Mouse (Mus musculus) T-helper 2 cell (primary cell): ENCODE measurements at regions not wholly inside any gene's neighbourhood (a gene's known extent, or its start where the extent isn't known, plus 50 kb on each side); places are given as distances from the start of the nearest gene placed in this dataset.

Source experiments
- in situ Hi-C: fragments of 300-600 bp; cut with MboI, MseI; formaldehyde crosslinking; loops from one replicate; pipeline ENCODE4 v1.15.1; 2025; ENCODE audit warnings: high pct_unique_total_duplicates

GRCm38 (mm10) chr3:35101951-35102350 lies 451.7 kb downstream of the Sox2 start:
- in situ Hi-C loops: loop anchor here (10.0 kb wide), 1 partner anchor 467 kb away; no protein-coding TSS in a partner anchor

GRCm38 (mm10) chr3:35102715-35103591 lies 452.7 kb downstream of the Sox2 start:
- in situ Hi-C loops: loop anchor here (10.0 kb wide), 1 partner anchor 468 kb away; no protein-coding TSS in a partner anchor

- in situ Hi-C loops: loop anchor here (10.0 kb wide), 1 partner anchor 470 kb away; no protein-coding TSS in a partner anchor
Measured at GRCm38 (mm10) chr3:35104884-35105283, 454.7 kb downstream of the Sox2 start.

- in situ Hi-C loops: loop anchor here (10.0 kb wide), 1 partner anchor 471 kb away; no protein-coding TSS in a partner anchor
Measured at GRCm38 (mm10) chr3:35106097-35106496, 455.9 kb downstream of the Sox2 start.

GRCm38 (mm10) chr3:35133477-35133876 lies 483.3 kb downstream of the Sox2 start:
- in situ Hi-C loops: loop anchor here (10.0 kb wide), 1 partner anchor 1389 kb away; no protein-coding TSS in a partner anchor

GRCm38 (mm10) chr3:35141500-35142220 lies 491.5 kb downstream of the Sox2 start:
- in situ Hi-C loops: no loop called here

- in situ Hi-C loops: no loop called here
Measured at GRCm38 (mm10) chr3:35142683-35143082, 492.5 kb downstream of the Sox2 start.

- in situ Hi-C loops: no loop called here
Measured at GRCm38 (mm10) chr3:35145569-35145968, 495.4 kb downstream of the Sox2 start.

- in situ Hi-C loops: no loop called here
Measured at GRCm38 (mm10) chr3:35146681-35147080, 496.5 kb downstream of the Sox2 start.

- in situ Hi-C loops: no loop called here
Measured at GRCm38 (mm10) chr3:35149251-35149691, 499.1 kb downstream of the Sox2 start.

GRCm38 (mm10) chr3:35152191-35152590 lies 502.0 kb downstream of the Sox2 start:
- in situ Hi-C loops: no loop called here

- in situ Hi-C loops: no loop called here
Measured at GRCm38 (mm10) chr3:35154266-35154665, 504.1 kb downstream of the Sox2 start.

- in situ Hi-C loops: no loop called here
Measured at GRCm38 (mm10) chr3:35168676-35169075, 518.5 kb downstream of the Sox2 start.

GRCm38 (mm10) chr3:35178759-35179440 lies 528.7 kb downstream of the Sox2 start:
- in situ Hi-C loops: no loop called here

- in situ Hi-C loops: no loop called here
Measured at GRCm38 (mm10) chr3:35208526-35208925, 545.4 kb upstream of the Atp11b start.

- in situ Hi-C loops: no loop called here
Measured at GRCm38 (mm10) chr3:35219394-35219793, 534.5 kb upstream of the Atp11b start.

- in situ Hi-C loops: no loop called here
Measured at GRCm38 (mm10) chr3:35221183-35221582, 532.7 kb upstream of the Atp11b start.

GRCm38 (mm10) chr3:35222251-35222650 lies 531.7 kb upstream of the Atp11b start:
- in situ Hi-C loops: no loop called here

- in situ Hi-C loops: no loop called here
Measured at GRCm38 (mm10) chr3:35225051-35225701, 528.7 kb upstream of the Atp11b start.

- in situ Hi-C loops: no loop called here
Measured at GRCm38 (mm10) chr3:35225774-35226365, 528.0 kb upstream of the Atp11b start.
